Mouse (Mus musculus) bone marrow macrophage, adult 2 months (primary cell): Measurements from ENCODE around the gene Il1f9. TPM values are rescaled to one million over a fixed set of nuclear protein-coding genes. Genes with fewer than 3 reads are reported as not detected.
A peak's percentile ranks its signal among the peaks of the same experiment; 100 is the strongest.
"Not testable (repeated sequence)": the region's sequence is repeated elsewhere in the genome, so short reads cannot be mapped to it uniquely, and the experiment has no call there.

Experiments
- H3K27ac ChIP-seq: 2 replicates; pipeline ENCODE4 v1.5.1; 2012; ENCODE audit warnings: low read depth, low read length; ENCODE audit not compliant: insufficient read depth
- H3K4me1 ChIP-seq: 2 replicates; pipeline ENCODE4 v1.6.1; 2012; ENCODE audit warnings: low read length; ENCODE audit not compliant: control insufficient read depth, insufficient read depth
- H3K4me3 ChIP-seq: 2 replicates; pipeline ENCODE4 v1.5.1; 2012; ENCODE audit warnings: mild to moderate bottlenecking, low read length, moderate library complexity; ENCODE audit not compliant: insufficient read depth
- CTCF ChIP-seq: IDR thresholded peaks from 2 replicates; pipeline ENCODE4 v1.5.1; 2012; ENCODE audit warnings: low read depth, mild to moderate bottlenecking, low read length, moderate library complexity
- POLR2A ChIP-seq: IDR thresholded peaks from 2 replicates; pipeline ENCODE4 v1.6.1; 2012; ENCODE audit warnings: mild to moderate bottlenecking, low read depth, low read length, borderline replicate concordance
- polyA plus RNA-seq: library from polyadenylated mRNA; stranded (reverse); fragments of >200 nt; gene quantifications from 2 replicates; pipeline ENCODE4 v1.2.4, GENCODE M21; 2012; ENCODE audit not compliant: missing spikeins, insufficient read depth, insufficient read length

The Il1f9 gene
- not detected in 2 replicates for polyA plus RNA-seq

DNA sequence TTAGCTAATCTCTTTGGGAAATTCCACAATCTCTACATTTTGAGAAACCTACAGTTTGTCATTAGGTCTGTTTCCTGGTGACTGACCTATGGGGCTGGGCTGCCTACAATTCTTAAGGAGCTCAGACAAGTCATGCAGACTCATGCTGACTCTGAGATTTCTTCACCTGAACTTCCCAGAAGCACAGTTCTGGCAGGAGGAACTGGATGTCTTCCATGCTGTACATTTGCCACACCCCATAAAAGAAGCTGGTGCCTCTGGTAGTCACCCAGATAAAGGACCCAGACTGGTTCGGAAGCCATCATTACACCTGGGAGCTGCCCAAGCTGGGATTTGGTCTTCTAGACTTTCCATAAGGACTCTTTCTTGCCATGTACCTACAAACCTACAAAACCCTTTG is at the start of gene Il1f9:
Gene Il1f9, plus strand, starts transcription at position 301 of the 400 bp plus-strand sequence.
- H3K4me3 ChIP-seq = no peak within 1 kb of the TSS
- H3K27ac ChIP-seq = no peak within 1 kb of the TSS
- peaks cover 2% of the 10 kb centered on the region; the same call in 1 of the 2 replicates for H3K4me1 ChIP-seq
- TF ChIP-seq CTCF (no peak), POLR2A (no peak)

- TF ChIP-seq POLR2A (no peak), CTCF (no peak)
- no peaks in the 10 kb centered on the region for H3K4me1 ChIP-seq
- H3K27ac ChIP-seq = no peak within 1 kb of the TSS
- no peak within 1 kb of the TSS for H3K4me3 ChIP-seq
Observed at GRCm38 (mm10) chr2:24152861-24153260, 33.4 kb upstream of the Il1f9 start, which contains the start of gene Il1f8. TSS of gene Il1f8 (plus strand) at chr2:24153161.

DNA sequence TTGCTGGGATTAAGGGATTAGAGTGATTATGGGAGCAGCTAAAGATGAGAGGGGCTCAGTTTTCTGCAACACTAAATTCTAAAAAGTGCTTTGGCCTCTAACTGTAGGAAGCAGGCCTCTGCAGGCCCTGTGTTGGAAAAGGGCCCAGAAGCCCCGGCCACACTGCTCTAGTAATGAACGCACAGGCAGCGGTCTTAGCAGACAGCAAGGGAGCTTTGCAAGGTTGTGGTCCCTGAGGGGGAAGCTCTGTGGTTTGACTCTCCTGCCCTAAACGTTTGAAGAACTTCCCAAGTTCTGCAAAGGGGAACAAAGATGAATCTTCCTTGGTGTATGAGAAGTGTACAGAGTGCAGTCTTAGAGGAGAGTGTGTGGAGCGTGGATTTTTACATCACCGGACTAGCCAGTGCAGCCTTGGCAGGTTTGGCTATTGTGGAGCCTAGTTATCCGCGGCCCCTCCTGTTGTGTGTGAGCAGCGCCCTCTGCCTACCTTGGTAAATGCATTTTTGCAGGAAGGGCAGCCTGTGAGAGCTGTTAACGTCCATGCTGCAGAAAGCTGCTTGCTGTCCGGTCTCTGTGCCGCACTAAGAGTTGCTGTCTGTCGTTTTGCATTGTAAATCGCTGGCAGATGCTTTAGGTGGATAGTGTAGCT is 4.5 kb upstream of the Il1f9 start:
- H3K4me3 ChIP-seq = 0 out of 2 replicates have a peak overlapping the region, but pooled peaks have one; percentile 13
- not testable (repeated sequence) for H3K27ac ChIP-seq

GRCm38 (mm10) chr2:24182423-24183147 is 3.7 kb upstream of the Il1f9 start:
- not testable (repeated sequence) for H3K27ac ChIP-seq, H3K4me3 ChIP-seq, H3K4me1 ChIP-seq

More for the DNA sequence above, 4.5 kb upstream of the Il1f9 start:
- H3K4me1 ChIP-seq = not testable (repeated sequence)

DNA sequence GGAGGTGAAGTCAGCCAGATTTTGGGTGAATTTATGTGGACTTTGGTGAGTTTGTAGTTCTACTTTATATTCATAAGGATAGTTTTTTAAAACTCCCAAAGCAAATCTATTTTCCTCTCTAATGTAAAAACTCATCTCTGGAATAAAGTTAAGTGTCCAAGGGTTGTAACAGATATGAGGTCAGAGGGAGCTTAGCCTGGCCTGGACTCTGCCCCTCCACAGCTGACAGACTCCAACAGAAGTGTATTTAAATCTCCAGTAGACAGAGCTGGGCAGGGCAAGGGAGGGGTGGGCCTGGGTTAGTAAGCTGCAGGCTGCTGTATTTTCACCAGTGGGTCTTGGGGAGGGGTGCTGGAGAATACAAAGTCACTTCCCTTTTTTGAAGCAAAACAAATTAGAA is 2.2 kb upstream of the Il1f9 start:
- H3K4me3 ChIP-seq, H3K4me1 ChIP-seq, H3K27ac ChIP-seq: not testable (repeated sequence)

GRCm38 (mm10) chr2:24187585-24187984 is 1.3 kb downstream of the Il1f9 start:
- Histone ChIP-seq H3K4me3 (no peak overlapping the region), H3K27ac (no peak overlapping the region), H3K4me1 (no peaks in the 10 kb centered on the region)
- TF ChIP-seq POLR2A (no peak), CTCF (no peak)

GRCm38 (mm10) chr2:24188189-24188588 is 1.9 kb downstream of the Il1f9 start:
- no peaks in the 10 kb centered on the region for H3K4me1 ChIP-seq
- no peak overlapping the region for H3K27ac ChIP-seq
- H3K4me3 ChIP-seq = no peak overlapping the region
- TF ChIP-seq CTCF = no peak
- no peak for TF ChIP-seq POLR2A

DNA sequence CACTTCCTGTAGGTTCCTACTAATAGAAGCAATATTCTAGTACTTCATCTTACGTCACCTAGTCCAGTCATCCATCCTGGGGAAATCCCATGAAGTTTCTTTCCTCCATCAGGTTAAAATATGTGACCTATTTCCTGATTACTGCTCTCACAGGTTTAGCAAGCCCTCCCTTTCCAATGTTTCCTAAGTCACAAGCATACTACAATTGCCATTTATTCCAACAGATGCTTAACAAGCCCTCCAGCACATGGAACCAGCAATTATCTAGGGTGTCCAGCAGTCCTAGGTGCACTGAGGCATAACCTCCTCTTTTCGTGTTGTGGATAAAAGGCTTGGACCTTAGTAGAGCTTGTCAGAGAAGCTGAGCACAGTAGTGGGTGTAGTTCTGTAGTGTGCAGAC is 28.8 kb downstream of the Il1f9 start, which contains the start of gene Il1f6:
Gene Il1f6, plus strand, starts transcription at position 301 of the 400 bp plus-strand sequence.
- Histone ChIP-seq H3K4me3 (no peak within 1 kb of the TSS), H3K4me1 (no peaks in the 10 kb centered on the region), H3K27ac (no peak within 1 kb of the TSS)
- TF ChIP-seq POLR2A = no peak
- TF ChIP-seq CTCF = no peak

GRCm38 (mm10) chr2:24227191-24227590 is 40.9 kb downstream of the Il1f9 start:
- TF ChIP-seq CTCF (no peak), POLR2A (no peak)
- no peaks in the 10 kb centered on the region for H3K4me1 ChIP-seq
- no peak overlapping the region for H3K27ac ChIP-seq
- no peak overlapping the region for H3K4me3 ChIP-seq

Other genes with a start within 250 kb of the Il1f9 start
- 37.6 and 38.3 TPM in 2 replicates for gene Hnmt, start 137.1 kb upstream of the Il1f9 start, polyA plus RNA-seq
- not detected in 2 replicates for gene Tbpl2, start 89.9 kb upstream of the Il1f9 start, polyA plus RNA-seq
- not detected in 2 replicates for gene Il1f8, start 33.3 kb upstream of the Il1f9 start, polyA plus RNA-seq
- gene Il1f6, start 28.9 kb downstream of the Il1f9 start, polyA plus RNA-seq = not detected in 2 replicates
- gene Il1f5, start 90.5 kb downstream of the Il1f9 start, polyA plus RNA-seq = not detected in 2 replicates
- gene Il1f10, start 104.7 kb downstream of the Il1f9 start, polyA plus RNA-seq = not detected in 2 replicates
- gene Il1rn, start 150.4 kb downstream of the Il1f9 start, polyA plus RNA-seq = 7.8 and 15.7 TPM in 2 replicates
- 39.8 and 44.5 TPM in 2 replicates for gene Psd4, start 181.1 kb downstream of the Il1f9 start, polyA plus RNA-seq